Mouse (Mus musculus) intestine, embryonic 14.5 days (tissue): ENCODE results near the gene Ptpn13. TPM values are rescaled to one million over a fixed set of nuclear protein-coding genes. Genes with fewer than 3 reads are reported as not detected.

Source experiments
- ATAC-seq: fragments of 200-750 bp; cut with Nextera tagmentation; replicated peaks from 2 replicates; pipeline ENCODE4 v1.8.0; 2017; ENCODE audit warnings: low read depth, moderate number of reproducible peaks, moderate TSS enrichment, moderate library complexity; ENCODE audit not compliant: low FRiP score, low TSS enrichment
- DNase-seq: peaks from one replicate; pipeline ENCODE4 v3.0.0-alpha.2; 2018; ENCODE audit warnings: low spot score
- H3K27ac ChIP-seq: fragments of 300-500 bp; sonication (generic); 2 replicates; pipeline ENCODE4 v1.5.1; 2014; ENCODE audit warnings: low read depth, mild to moderate bottlenecking, control low read depth
- H3K27me3 ChIP-seq: fragments of 300-500 bp; sonication (generic); replicated peaks from 2 replicates; pipeline ENCODE4 v1.6.1; 2014; ENCODE audit warnings: low read length, control low read depth; ENCODE audit not compliant: control insufficient read depth, insufficient read depth
- H3K36me3 ChIP-seq: fragments of 300-500 bp; sonication (generic); 2 replicates; pipeline ENCODE4 v1.6.1; 2014; ENCODE audit warnings: low read length, control low read depth; ENCODE audit not compliant: control insufficient read depth, insufficient read depth
- H3K4me1 ChIP-seq: fragments of 300-500 bp; sonication (generic); replicated peaks from 2 replicates; pipeline ENCODE4 v1.6.1; 2014; ENCODE audit warnings: low read length, control low read depth, mixed read lengths; ENCODE audit not compliant: control insufficient read depth, insufficient read depth
- H3K4me2 ChIP-seq: fragments of 300-500 bp; sonication (generic); 2 replicates; pipeline ENCODE4 v1.6.1; 2014; ENCODE audit warnings: low read length
- H3K4me3 ChIP-seq: fragments of 300-500 bp; sonication (generic); 2 replicates; pipeline ENCODE4 v1.5.1; 2014; ENCODE audit warnings: low read depth, low read length, control low read depth, mixed read lengths
- H3K9ac ChIP-seq: fragments of 300-500 bp; sonication (generic); 2 replicates; pipeline ENCODE4 v1.6.1; 2014; ENCODE audit warnings: mild to moderate bottlenecking, low read length
- H3K9me3 ChIP-seq: fragments of 300-500 bp; sonication (generic); 2 replicates; pipeline ENCODE4 v1.6.1; 2016; ENCODE audit warnings: low read length, control low read depth; ENCODE audit not compliant: control insufficient read depth
- WGBS: fragments of 180-500 bp; shearing (Covaris S2); extraction: QIAGEN DNeasy Blood & Tissue Kit; methylation state at CpG from one replicate; pipeline ENCODE4 v1.1.7; 2014; 5-methylcytosine and 5-hydroxymethylcytosine counted together
- polyA plus RNA-seq: library from polyadenylated mRNA; unstranded; fragments of >200 nt; fragmentation: Nextera tagmentation; extraction: Ambion mirVana; gene quantifications from 2 replicates; pipeline ENCODE4 v1.2.1, GENCODE M21; 2014

Ptpn13 gene
- polyA plus RNA-seq, 1 experiment from 2014 or later = 10.1 TPM

GRCm38 (mm10) chr5:103475503-103475902, 50.5 kb downstream of the Ptpn13 start:
- Histone ChIP-seq H3K4me2 (no peak overlapping the region), H3K9me3 (0 out of 2 replicates have a peak, but pooled peaks cover 3% of the 10 kb centered on the region), H3K36me3 (no peaks in the 10 kb centered on the region), H3K4me3 (no peak overlapping the region), H3K9ac (no peak overlapping the region), H3K4me1 (no peaks in the 10 kb centered on the region), H3K27ac (no peak overlapping the region), H3K27me3 (no peaks in the 10 kb centered on the region)
- 86% methylated on average over 5 of the region's 5 CpGs for WGBS
- DNase-seq = no peak
- ATAC-seq = no peak

DNA sequence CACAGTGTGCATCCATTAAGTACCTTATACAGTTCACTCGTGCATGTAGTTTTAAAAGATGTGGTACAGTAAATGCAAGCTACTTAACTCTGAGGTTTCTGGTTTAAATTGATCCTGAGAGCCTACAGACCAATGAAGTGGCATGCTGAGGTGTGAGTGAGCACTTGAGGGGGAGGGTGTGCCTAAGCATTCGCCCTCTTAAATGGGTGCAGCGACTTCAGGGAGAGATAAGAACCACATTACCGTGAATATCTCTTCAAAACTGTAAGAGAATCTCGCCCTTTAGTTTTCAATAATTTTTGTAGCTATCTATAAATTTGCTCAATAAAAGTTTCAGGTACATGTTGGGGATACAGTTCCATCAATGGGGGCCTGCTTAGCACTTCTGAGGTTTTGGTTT, 54.5 kb downstream of the Ptpn13 start:
- no peak overlapping the region for H3K27ac ChIP-seq
- H3K9me3 ChIP-seq = 0 out of 2 replicates have a peak, but pooled peaks cover 3% of the 10 kb centered on the region
- H3K4me1 ChIP-seq = no peaks in the 10 kb centered on the region
- WGBS = 89% methylated on average over 5 of the region's 5 CpGs
- no peaks in the 10 kb centered on the region for H3K36me3 ChIP-seq
- no peaks in the 10 kb centered on the region for H3K27me3 ChIP-seq
- no peak overlapping the region for H3K9ac ChIP-seq
- ATAC-seq = no peak
- DNase-seq = no peak
- H3K4me3 ChIP-seq = no peak overlapping the region
- no peak overlapping the region for H3K4me2 ChIP-seq

- Histone ChIP-seq H3K4me1 (no peaks in the 10 kb centered on the region), H3K27ac (no peak overlapping the region), H3K27me3 (no peaks in the 10 kb centered on the region), H3K36me3 (no peaks in the 10 kb centered on the region), H3K9ac (no peak overlapping the region), H3K4me3 (no peak overlapping the region), H3K4me2 (no peak overlapping the region), H3K9me3 (0 out of 2 replicates have a peak, but pooled peaks cover 3% of the 10 kb centered on the region)
- WGBS = 84% methylated on average over 2 of the region's 2 CpGs
- DNase-seq (no peak), ATAC-seq (no peak)
Measured at GRCm38 (mm10) chr5:103481222-103481621, 56.2 kb downstream of the Ptpn13 start.

GRCm38 (mm10) chr5:103487001-103487400, 62.0 kb downstream of the Ptpn13 start:
- no peak overlapping the region for H3K4me3 ChIP-seq
- no peaks in the 10 kb centered on the region for H3K9me3 ChIP-seq
- no peak overlapping the region for H3K9ac ChIP-seq
- no peak overlapping the region for H3K27ac ChIP-seq
- ATAC-seq (no peak), DNase-seq (no peak)
- 93% methylated on average over 7 of the region's 7 CpGs for WGBS
- H3K4me2 ChIP-seq = no peak overlapping the region
- H3K27me3 ChIP-seq = no peaks in the 10 kb centered on the region
- H3K36me3 ChIP-seq = 0 out of 2 replicates have a peak, but pooled peaks cover 8% of the 10 kb centered on the region
- H3K4me1 ChIP-seq = no peaks in the 10 kb centered on the region

DNA sequence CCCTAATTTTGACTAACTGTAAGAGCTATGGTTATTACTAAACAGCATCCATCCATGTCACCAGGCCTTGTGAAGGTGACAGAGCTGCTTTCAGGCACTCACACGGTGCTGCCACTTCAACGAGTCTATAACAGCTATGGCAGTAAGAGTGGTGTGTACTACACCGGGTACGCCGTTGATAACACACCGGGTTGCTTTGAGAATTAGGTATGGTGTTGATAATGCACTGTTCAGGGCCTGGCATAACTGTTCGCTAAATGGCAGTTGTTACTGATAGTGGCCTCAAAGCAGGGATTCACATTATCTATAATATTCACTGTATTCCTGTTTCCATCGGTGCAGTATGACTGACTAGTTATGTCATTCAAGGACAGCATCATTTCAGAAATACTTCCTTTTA, 66.0 kb downstream of the Ptpn13 start:
- Histone ChIP-seq H3K4me3 (no peak overlapping the region), H3K27me3 (no peaks in the 10 kb centered on the region), H3K27ac (no peak overlapping the region), H3K9ac (no peak overlapping the region), H3K4me1 (no peaks in the 10 kb centered on the region), H3K9me3 (no peaks in the 10 kb centered on the region), H3K36me3 (0 out of 2 replicates have a peak, but pooled peaks cover 12% of the 10 kb centered on the region), H3K4me2 (no peak overlapping the region)
- WGBS = 95% methylated on average over 8 of the region's 8 CpGs
- ATAC-seq (no peak), DNase-seq (no peak)

GRCm38 (mm10) chr5:103491788-103492187, 66.8 kb downstream of the Ptpn13 start:
- Histone ChIP-seq H3K27me3 (no peaks in the 10 kb centered on the region), H3K4me2 (no peak overlapping the region), H3K36me3 (0 out of 2 replicates have a peak, but pooled peaks cover 12% of the 10 kb centered on the region), H3K27ac (no peak overlapping the region), H3K4me3 (no peak overlapping the region), H3K9ac (no peak overlapping the region), H3K9me3 (no peaks in the 10 kb centered on the region), H3K4me1 (no peaks in the 10 kb centered on the region)
- DNase-seq (no peak), ATAC-seq (no peak)
- 92% methylated on average over 5 of the region's 5 CpGs for WGBS

GRCm38 (mm10) chr5:103497061-103497460, 72.1 kb downstream of the Ptpn13 start:
- WGBS = 93% methylated on average over 5 of the region's 5 CpGs
- no peaks in the 10 kb centered on the region for H3K27me3 ChIP-seq
- H3K9me3 ChIP-seq = no peaks in the 10 kb centered on the region
- ATAC-seq (no peak), DNase-seq (no peak)
- peaks cover 6% of the 10 kb centered on the region; the same call in 1 of the 2 replicates for H3K4me1 ChIP-seq
- H3K9ac ChIP-seq = no peak overlapping the region
- no peak overlapping the region for H3K4me3 ChIP-seq
- peaks cover 5% of the 10 kb centered on the region; the same call in 1 of the 2 replicates for H3K36me3 ChIP-seq
- H3K27ac ChIP-seq = no peak overlapping the region
- H3K4me2 ChIP-seq = no peak overlapping the region

- H3K9ac ChIP-seq = no peak overlapping the region
- H3K36me3 ChIP-seq = peaks cover 2% of the 10 kb centered on the region; the same call in 1 of the 2 replicates
- no peak for DNase-seq
- H3K9me3 ChIP-seq = no peaks in the 10 kb centered on the region
- H3K4me1 ChIP-seq = peaks cover 6% of the 10 kb centered on the region; the same call in 1 of the 2 replicates
- no peak overlapping the region for H3K27ac ChIP-seq
- no peak overlapping the region for H3K4me3 ChIP-seq
- no peak overlapping the region for H3K4me2 ChIP-seq
- WGBS = 90% methylated on average over 2 of the region's 2 CpGs
- no peaks in the 10 kb centered on the region for H3K27me3 ChIP-seq
- ATAC-seq = no peak
Measured at GRCm38 (mm10) chr5:103497480-103497879, 72.5 kb downstream of the Ptpn13 start.

GRCm38 (mm10) chr5:103499305-103499704, 74.3 kb downstream of the Ptpn13 start:
- Histone ChIP-seq H3K9me3 (no peaks in the 10 kb centered on the region), H3K4me2 (no peak overlapping the region), H3K36me3 (peaks cover 3% of the 10 kb centered on the region; the same call in 1 of the 2 replicates), H3K4me1 (peaks cover 6% of the 10 kb centered on the region; the same call in 1 of the 2 replicates), H3K9ac (no peak overlapping the region), H3K27ac (no peak overlapping the region; the same call in 1 of the 2 replicates), H3K27me3 (no peaks in the 10 kb centered on the region), H3K4me3 (no peak overlapping the region)
- DNase-seq (no peak), ATAC-seq (no peak)
- 8% methylated on average over 6 of the region's 6 CpGs for WGBS
